Mouse (Mus musculus): Measurements from ENCODE around the gene Trappc2l. TPM values are rescaled to one million over a fixed set of nuclear protein-coding genes. Genes with fewer than 3 reads are reported as not detected.
A peak's percentile ranks its signal among the peaks of the same experiment; 100 is the strongest.

The Trappc2l gene
- polyA plus RNA-seq, 1 experiment, result 95.7 TPM

DNA sequence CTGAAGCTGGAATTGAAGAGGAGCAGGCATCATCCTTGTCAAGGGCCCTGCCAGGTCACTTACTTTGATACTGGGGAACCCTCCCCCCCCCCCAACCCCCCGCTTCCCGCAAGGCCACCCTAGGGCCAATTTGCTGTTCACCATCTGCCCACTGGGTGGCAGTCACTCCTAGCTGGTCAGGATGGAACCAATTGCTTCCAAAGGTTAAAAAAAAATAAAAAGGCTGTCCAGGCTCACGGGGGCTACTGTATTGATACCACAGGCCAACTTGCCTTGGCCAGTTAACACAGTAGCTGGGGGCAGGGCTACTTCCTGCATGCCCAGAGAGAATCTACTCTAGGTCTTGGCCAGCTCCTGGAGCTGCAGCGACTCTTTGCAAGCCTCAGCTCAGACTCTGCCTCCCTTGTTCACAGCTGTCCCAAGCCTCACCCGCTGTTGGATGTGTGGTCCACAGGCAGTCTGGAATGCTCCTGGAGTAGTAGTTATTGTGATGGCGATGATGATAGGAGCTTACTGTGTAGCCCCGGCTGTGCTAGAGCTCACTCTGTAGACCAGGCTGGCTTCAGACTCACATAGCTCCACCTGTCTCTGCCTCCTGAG, 6.6 kb downstream of the Trappc2l start:
- no peak overlapping the region for H3ac ChIP-seq (ENCODE audit: control insufficient read depth, insufficient read length)
- no peak overlapping the region for H3K4me3 ChIP-seq
- H3K79me2 ChIP-seq (ENCODE audit: control insufficient read depth, insufficient read depth), result no peaks in the 10 kb centered on the region
- H3K36me3 ChIP-seq (ENCODE audit: control insufficient read depth, insufficient read depth), result no peaks in the 10 kb centered on the region
- H3K27me3 ChIP-seq (ENCODE audit: control insufficient read depth, insufficient read depth, insufficient read length), result peaks cover 13% of the 10 kb centered on the region
- TF ChIP-seq MYOG (IDR thresholded peaks at IDR 0.05; ENCODE audit: control insufficient read depth in 1 of 3, insufficient read depth in 1 of 3, insufficient read length in 2 of 3, low read depth in 2 of 3) (peak in 2 of 3 experiments; percentile 37 to 75), MYOD1 (IDR thresholded peaks at IDR 0.05; ENCODE audit: control insufficient read depth in 1 of 3, insufficient read length in 2 of 3, low read depth in 2 of 3) (peak in 2 of 3 experiments; percentile 45 to 48), USF1 (IDR thresholded peaks at IDR 0.05; ENCODE audit: low read depth) (no peak)
- H3K4me2 ChIP-seq (ENCODE audit: low read depth), result no peak overlapping the region

DNA sequence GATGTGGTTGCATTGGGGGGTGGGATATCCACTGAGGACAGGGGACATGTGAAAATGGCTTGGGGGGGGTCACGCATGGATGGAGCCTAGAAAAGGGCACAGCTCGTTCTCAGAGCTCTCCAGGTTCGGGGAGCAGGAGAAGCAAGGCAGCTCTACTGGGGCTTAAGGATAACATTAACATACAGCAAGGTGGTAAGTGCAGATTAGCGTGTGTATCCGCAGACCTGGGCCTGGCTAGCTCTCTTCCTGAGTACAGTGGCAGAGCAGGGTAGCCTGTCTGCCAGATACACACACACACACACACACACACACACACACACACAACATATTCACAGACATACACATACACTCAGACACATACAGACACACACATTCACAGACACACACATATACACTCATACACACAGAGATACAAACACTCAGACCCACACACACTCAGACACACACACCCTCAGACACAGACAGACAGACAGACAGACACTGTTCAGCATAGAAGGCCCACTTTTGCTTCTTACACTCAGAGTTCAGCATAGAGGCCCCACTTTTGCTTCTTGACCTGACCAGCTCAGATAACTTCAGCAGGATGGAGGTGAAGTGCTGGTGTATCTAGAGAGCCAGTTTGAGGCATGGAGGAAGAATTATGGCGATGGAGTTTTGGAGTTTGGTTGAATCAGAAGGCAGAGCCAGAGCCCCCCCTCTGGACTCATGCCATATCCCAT, 7.4 kb downstream of the Trappc2l start:
- Histone ChIP-seq H3K27me3 (ENCODE audit: control insufficient read depth, insufficient read depth, insufficient read length) (peaks cover 13% of the 10 kb centered on the region), H3ac (ENCODE audit: control insufficient read depth, insufficient read length) (no peak overlapping the region), H3K36me3 (ENCODE audit: control insufficient read depth, insufficient read depth) (no peaks in the 10 kb centered on the region), H3K4me3 (no peak overlapping the region), H3K4me2 (ENCODE audit: low read depth) (no peak overlapping the region), H3K79me2 (ENCODE audit: control insufficient read depth, insufficient read depth) (no peaks in the 10 kb centered on the region)
- TF ChIP-seq MYOD1 (IDR thresholded peaks at IDR 0.05; ENCODE audit: control insufficient read depth in 1 of 3, insufficient read length in 2 of 3, low read depth in 2 of 3) (no peak), E2F4 (IDR thresholded peaks at IDR 0.05; ENCODE audit: insufficient read depth) (no peak), TCF3 (IDR thresholded peaks at IDR 0.05; ENCODE audit: insufficient read length, low read depth) (no peak), TCF12 (IDR thresholded peaks at IDR 0.05; ENCODE audit: insufficient read depth, poor library complexity, severe bottlenecking) (no peak), USF1 (IDR thresholded peaks at IDR 0.05; ENCODE audit: low read depth) (no peak), POLR2AphosphoS2 (IDR thresholded peaks at IDR 0.05; ENCODE audit: insufficient read length, low read depth) (no peak), POLR2A (IDR thresholded peaks at IDR 0.05; ENCODE audit: insufficient read length, low read depth) (no peak), MAX (IDR thresholded peaks at IDR 0.05; ENCODE audit: low read depth) (no peak), REST (IDR thresholded peaks at IDR 0.05; ENCODE audit: insufficient read depth, insufficient read length) (no peak), CEBPB (IDR thresholded peaks at IDR 0.05; ENCODE audit: insufficient read depth, poor library complexity, severe bottlenecking) (no peak), SRF (IDR thresholded peaks at IDR 0.05; ENCODE audit: control insufficient read depth, insufficient read length, low read depth) (no peak), MYOG (IDR thresholded peaks at IDR 0.05; ENCODE audit: control insufficient read depth in 1 of 3, insufficient read depth in 1 of 3, insufficient read length in 2 of 3, low read depth in 2 of 3) (no peak)

DNA sequence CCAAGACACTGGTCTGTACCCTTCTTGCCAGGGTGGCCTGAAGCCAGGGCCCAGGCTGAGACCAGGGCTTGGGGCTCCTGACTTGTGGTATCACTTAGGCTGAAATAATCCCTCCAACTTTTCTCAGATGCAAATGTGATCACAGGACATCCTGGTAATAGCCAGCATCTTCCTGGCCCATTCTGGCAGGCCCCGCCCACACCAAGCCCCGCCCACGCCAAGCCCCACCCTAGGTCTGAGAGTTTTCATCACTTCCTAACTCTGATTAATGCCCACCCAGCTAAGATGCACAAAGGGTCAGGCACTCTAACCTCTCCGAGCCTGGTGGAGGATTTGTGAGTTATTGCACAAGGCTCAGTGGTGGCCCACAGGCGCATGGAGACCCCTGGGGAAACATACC, 9.0 kb downstream of the Trappc2l start:
- H3K79me2 ChIP-seq (ENCODE audit: control insufficient read depth, insufficient read depth), result no peaks in the 10 kb centered on the region
- no peaks in the 10 kb centered on the region for H3K36me3 ChIP-seq (ENCODE audit: control insufficient read depth, insufficient read depth)
- no peak overlapping the region for H3ac ChIP-seq (ENCODE audit: control insufficient read depth, insufficient read length)
- H3K4me3 ChIP-seq, result no peak overlapping the region
- no peak for TF ChIP-seq POLR2A (IDR thresholded peaks at IDR 0.05; ENCODE audit: insufficient read length, low read depth)
- no peak for TF ChIP-seq E2F4 (IDR thresholded peaks at IDR 0.05; ENCODE audit: insufficient read depth)
- no peak for TF ChIP-seq SRF (IDR thresholded peaks at IDR 0.05; ENCODE audit: control insufficient read depth, insufficient read length, low read depth)
- TF ChIP-seq TCF3 (IDR thresholded peaks at IDR 0.05; ENCODE audit: insufficient read length, low read depth), result no peak
- TF ChIP-seq REST (IDR thresholded peaks at IDR 0.05; ENCODE audit: insufficient read depth, insufficient read length), result no peak
- no peak for TF ChIP-seq MYOD1 (IDR thresholded peaks at IDR 0.05; ENCODE audit: control insufficient read depth in 1 of 3, insufficient read length in 2 of 3, low read depth in 2 of 3)
- no peak for TF ChIP-seq MYOG (IDR thresholded peaks at IDR 0.05; ENCODE audit: control insufficient read depth in 1 of 3, insufficient read depth in 1 of 3, insufficient read length in 2 of 3, low read depth in 2 of 3)
- TF ChIP-seq MAX (IDR thresholded peaks at IDR 0.05; ENCODE audit: low read depth), result no peak
- TF ChIP-seq POLR2AphosphoS2 (IDR thresholded peaks at IDR 0.05; ENCODE audit: insufficient read length, low read depth), result no peak
- TF ChIP-seq USF1 (IDR thresholded peaks at IDR 0.05; ENCODE audit: low read depth), result no peak
- no peak for TF ChIP-seq CEBPB (IDR thresholded peaks at IDR 0.05; ENCODE audit: insufficient read depth, poor library complexity, severe bottlenecking)
- no peak for TF ChIP-seq TCF12 (IDR thresholded peaks at IDR 0.05; ENCODE audit: insufficient read depth, poor library complexity, severe bottlenecking)
- no peak overlapping the region for H3K4me2 ChIP-seq (ENCODE audit: low read depth)
- peaks cover 18% of the 10 kb centered on the region for H3K27me3 ChIP-seq (ENCODE audit: control insufficient read depth, insufficient read depth, insufficient read length)

DNA sequence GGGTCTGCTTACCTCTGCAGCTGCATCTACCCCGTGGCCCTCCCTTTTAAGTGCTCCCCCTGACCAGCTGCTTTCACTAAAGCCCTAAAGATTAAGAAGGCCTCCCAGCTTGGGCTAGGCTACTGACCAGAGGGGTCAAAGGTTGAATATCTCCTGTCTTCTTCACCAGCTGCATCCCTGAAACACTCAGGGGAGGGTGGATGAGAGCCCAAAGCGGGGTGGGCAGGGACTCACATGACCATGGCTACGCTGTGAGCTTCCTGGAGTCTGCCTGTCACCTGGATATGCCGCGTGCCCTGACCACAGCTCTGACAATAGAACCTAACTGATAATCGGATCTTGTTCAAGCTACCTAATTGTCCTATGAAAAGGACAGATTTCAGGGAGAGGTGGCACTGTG, 11.3 kb downstream of the Trappc2l start, which contains the start of gene Pabpn1l:
Pabpn1l (minus strand) TSS at position 13 of the 400 bp plus-strand sequence.
- no peak for TF ChIP-seq POLR2A (IDR thresholded peaks at IDR 0.05; ENCODE audit: insufficient read length, low read depth)
- TF ChIP-seq MYOG (IDR thresholded peaks at IDR 0.05; ENCODE audit: control insufficient read depth in 1 of 3, insufficient read depth in 1 of 3, insufficient read length in 2 of 3, low read depth in 2 of 3), result peak in 1 of 3 experiments; percentile 9
- H3ac ChIP-seq (ENCODE audit: control insufficient read depth, insufficient read length), result no peak within 1 kb of the TSS
- peaks cover 18% of the 10 kb centered on the region for H3K27me3 ChIP-seq (ENCODE audit: control insufficient read depth, insufficient read depth, insufficient read length)
- no peak within 1 kb of the TSS for H3K4me2 ChIP-seq (ENCODE audit: low read depth)
- H3K36me3 ChIP-seq (ENCODE audit: control insufficient read depth, insufficient read depth), result no peaks in the 10 kb centered on the region
- H3K4me3 ChIP-seq, result no peak within 1 kb of the TSS
- H3K79me2 ChIP-seq (ENCODE audit: control insufficient read depth, insufficient read depth), result no peaks in the 10 kb centered on the region

Data from myocyte (in vitro differentiated cells).